Mouse (Mus musculus) megakaryocyte, embryonic 14.5 days (primary cell): ENCODE data around the gene Tmem143. TPM values are rescaled to one million over a fixed set of nuclear protein-coding genes. Genes with fewer than 3 reads are reported as not detected.

Experiments
- H3K27me3 ChIP-seq: replicated peaks from 2 replicates; pipeline ENCODE3; 2012; ENCODE audit warnings: inconsistent platforms
- H3K36me3 ChIP-seq: replicated peaks from 2 replicates; pipeline ENCODE3; 2012; ENCODE audit warnings: low read length, inconsistent platforms, mixed read lengths
- H3K4me1 ChIP-seq: 2 replicates; pipeline ENCODE4 v1.6.1; 2012; ENCODE audit warnings: inconsistent platforms
- H3K4me3 ChIP-seq: replicated peaks from 2 replicates; pipeline ENCODE3; 2012; ENCODE audit warnings: moderate library complexity, mild to moderate bottlenecking, inconsistent platforms
- H3K9me3 ChIP-seq: 2 replicates; pipeline ENCODE4 v1.6.1; 2012; ENCODE audit warnings: inconsistent platforms
- FLI1 ChIP-seq: IDR thresholded peaks from 2 replicates; pipeline ENCODE4 v1.6.1; 2012; ENCODE audit warnings: low read length, inconsistent platforms, mixed read lengths
- GATA1 ChIP-seq: IDR thresholded peaks from 3 replicates; pipeline ENCODE4 v1.6.1; 2012; ENCODE audit warnings: mixed read lengths, low read length, inconsistent platforms, borderline replicate concordance
- polyA plus RNA-seq: library from polyadenylated mRNA; stranded (reverse); fragments of >175 nt; gene quantifications from 2 replicates; pipeline ENCODE4 v1.2.3, GENCODE M21; 2012; ENCODE audit warnings: low replicate concordance; ENCODE audit not compliant: insufficient read depth

The Tmem143 gene
- 19.2 and 32.5 TPM in 2 replicates for polyA plus RNA-seq

GRCm38 (mm10) chr7:45896517-45897257 is at the start of gene Tmem143, which contains the start of gene Syngr4:
TSS of gene Tmem143 (plus strand) at chr7:45896941.
TSS of gene Syngr4 (minus strand) at chr7:45896714.
- Histone ChIP-seq H3K36me3 (peaks cover 14% of the 10 kb centered on the region), H3K4me1 (peaks cover 45% of the 10 kb centered on the region), H3K27me3 (peaks cover 8% of the 10 kb centered on the region), H3K9me3 (0 out of 2 replicates have a peak, but pooled peaks cover 3% of the 10 kb centered on the region), H3K4me3 (peak within 1 kb of the TSS; percentile 94)
- TF ChIP-seq GATA1, result no peak
- TF ChIP-seq FLI1, result peak; percentile 75; the same call in 1 of the 2 replicates

GRCm38 (mm10) chr7:45848447-45849027 is 48.2 kb upstream of the Tmem143 start:
- H3K27me3 ChIP-seq, result peaks cover 70% of the 10 kb centered on the region
- no peak overlapping the region for H3K4me3 ChIP-seq
- peaks cover 11% of the 10 kb centered on the region for H3K4me1 ChIP-seq
- no peak for TF ChIP-seq GATA1
- TF ChIP-seq FLI1, result no peak
- H3K9me3 ChIP-seq, result peaks cover 7% of the 10 kb centered on the region
- H3K36me3 ChIP-seq, result no peaks in the 10 kb centered on the region

DNA sequence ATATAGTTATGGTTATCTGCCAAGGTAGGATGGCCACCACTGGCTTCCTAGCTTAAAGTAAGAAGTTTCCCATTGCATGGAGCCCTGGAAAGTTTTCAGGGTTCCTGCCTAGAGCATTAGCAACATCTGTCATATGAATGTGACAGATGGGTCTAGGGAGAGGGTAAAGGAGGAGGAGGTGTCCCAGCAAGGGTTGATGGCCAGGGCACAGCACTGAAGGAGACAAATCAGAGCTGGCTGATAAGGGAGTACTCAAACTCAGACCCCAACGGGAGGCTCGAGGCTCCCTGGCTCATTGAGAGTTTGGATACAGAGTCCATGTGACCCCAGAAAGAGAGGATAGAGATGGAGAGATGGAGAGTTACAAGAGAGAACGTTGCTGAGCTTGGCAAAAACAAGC is 46.1 kb upstream of the Tmem143 start:
- Histone ChIP-seq H3K27me3 (peaks cover 75% of the 10 kb centered on the region), H3K4me3 (no peak overlapping the region), H3K36me3 (no peaks in the 10 kb centered on the region), H3K4me1 (peaks cover 11% of the 10 kb centered on the region), H3K9me3 (peaks cover 6% of the 10 kb centered on the region; the same call in 1 of the 2 replicates)
- TF ChIP-seq GATA1 (no peak), FLI1 (no peak)

- peaks cover 95% of the 10 kb centered on the region for H3K27me3 ChIP-seq
Measured at GRCm38 (mm10) chr7:45853089-45853488, 43.7 kb upstream of the Tmem143 start.

DNA sequence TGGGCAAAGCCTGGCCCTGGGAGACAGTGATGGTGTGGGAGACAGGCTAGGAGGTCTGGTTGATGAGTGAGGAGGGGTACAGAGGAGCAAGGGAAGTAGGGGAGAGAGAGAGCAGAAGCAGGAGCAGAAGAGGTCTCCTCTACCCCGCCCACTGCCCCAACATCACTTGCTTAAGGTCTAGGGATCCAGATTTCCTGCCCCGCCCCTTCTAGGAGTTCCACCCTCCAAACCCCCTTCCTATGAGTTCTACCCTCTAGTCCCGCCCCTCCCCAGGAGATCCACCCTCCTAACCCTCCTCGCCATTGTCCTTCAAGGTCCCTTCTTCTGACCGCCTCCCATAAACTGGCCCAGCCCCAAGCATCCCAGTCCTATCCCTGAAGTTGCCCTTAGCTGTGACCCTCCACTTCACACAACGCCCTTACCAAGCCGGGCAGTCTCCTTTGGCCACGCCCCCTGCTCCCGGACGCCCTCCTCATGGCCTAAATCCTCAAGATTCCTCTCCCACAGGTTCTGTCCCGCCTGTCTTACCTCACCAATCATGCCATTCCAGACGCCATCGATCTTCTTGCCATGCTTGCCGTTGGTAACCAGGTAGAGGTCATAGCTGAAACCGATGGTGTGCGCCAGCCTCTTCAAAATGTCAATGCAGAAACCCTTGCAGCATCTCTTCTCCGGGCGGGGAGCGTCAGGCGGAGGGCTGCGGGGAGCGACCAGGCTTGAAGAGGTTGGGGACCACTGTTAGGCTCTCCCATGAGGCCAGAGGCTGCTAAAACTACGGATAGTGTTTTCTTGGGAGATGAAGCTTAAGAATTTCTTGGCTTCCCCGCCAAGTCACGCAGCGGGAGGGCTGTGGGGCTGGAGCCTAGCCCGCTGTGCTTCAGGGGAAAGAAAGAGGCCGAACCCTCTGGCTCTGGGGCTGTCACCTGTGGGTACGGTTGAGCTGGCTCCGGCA is 39.5 kb upstream of the Tmem143 start:
- TF ChIP-seq GATA1, result no peak
- Histone ChIP-seq H3K4me3 (peak overlapping the region; percentile 84), H3K36me3 (no peaks in the 10 kb centered on the region), H3K4me1 (peaks cover 36% of the 10 kb centered on the region), H3K9me3 (no peaks in the 10 kb centered on the region; the same call in 1 of the 2 replicates), H3K27me3 (peaks cover 94% of the 10 kb centered on the region)

More at GRCm38 (mm10) chr7:45853089-45853488, 43.7 kb upstream of the Tmem143 start:
- H3K4me1 ChIP-seq, result peaks cover 30% of the 10 kb centered on the region
- TF ChIP-seq GATA1 (no peak), FLI1 (no peak)
- no peaks in the 10 kb centered on the region; the same call in 1 of the 2 replicates for H3K9me3 ChIP-seq
- H3K36me3 ChIP-seq, result no peaks in the 10 kb centered on the region
- no peak overlapping the region for H3K4me3 ChIP-seq

DNA sequence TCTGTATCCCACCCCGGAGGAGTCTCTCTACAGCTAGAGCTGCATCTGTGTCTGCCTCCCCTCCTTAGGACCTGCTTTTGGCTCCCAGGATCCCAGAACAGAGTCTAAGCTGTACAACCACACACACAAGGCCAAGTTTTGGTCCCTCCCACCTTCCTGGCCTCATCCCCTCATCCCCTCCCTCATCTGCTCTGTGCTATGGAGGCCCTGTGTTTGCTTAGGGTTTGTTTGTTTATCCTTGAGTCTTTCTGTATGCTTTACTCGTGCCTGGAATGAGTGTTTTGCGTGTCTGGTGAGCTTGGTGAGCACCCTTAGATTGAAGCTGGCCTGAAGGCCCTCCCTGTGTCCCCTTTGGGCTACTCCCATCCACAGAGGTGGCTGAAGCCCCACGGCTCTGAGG is 37.7 kb upstream of the Tmem143 start:
- Histone ChIP-seq H3K4me1 (peaks cover 51% of the 10 kb centered on the region), H3K4me3 (no peak overlapping the region), H3K36me3 (no peaks in the 10 kb centered on the region), H3K27me3 (peaks cover 87% of the 10 kb centered on the region), H3K9me3 (no peaks in the 10 kb centered on the region; the same call in 1 of the 2 replicates)
- TF ChIP-seq FLI1 (no peak), GATA1 (no peak)

DNA sequence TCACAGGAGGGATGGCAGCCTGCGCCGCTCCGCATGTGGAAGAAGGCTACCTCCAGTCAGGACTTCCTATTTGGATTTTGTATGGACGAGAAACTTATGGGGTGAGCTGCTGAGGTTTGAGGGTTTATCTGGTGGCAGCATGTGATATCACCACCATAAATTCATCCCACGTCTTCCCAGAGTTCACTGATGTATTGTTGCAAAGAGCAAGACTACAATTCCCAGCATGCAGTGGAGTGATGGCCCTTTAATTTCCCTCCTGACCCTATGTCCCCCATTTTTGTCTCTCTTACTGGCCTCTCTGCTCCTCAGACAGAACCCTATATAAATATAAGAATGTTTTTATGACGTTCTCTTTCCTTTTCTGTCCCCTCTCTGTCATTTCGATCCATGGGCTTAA is 33.9 kb upstream of the Tmem143 start:
- H3K27me3 ChIP-seq, result peaks cover 86% of the 10 kb centered on the region
- H3K9me3 ChIP-seq, result no peaks in the 10 kb centered on the region
- H3K36me3 ChIP-seq, result no peaks in the 10 kb centered on the region
- TF ChIP-seq FLI1 (no peak), GATA1 (no peak)
- peaks cover 62% of the 10 kb centered on the region for H3K4me1 ChIP-seq
- no peak overlapping the region for H3K4me3 ChIP-seq

DNA sequence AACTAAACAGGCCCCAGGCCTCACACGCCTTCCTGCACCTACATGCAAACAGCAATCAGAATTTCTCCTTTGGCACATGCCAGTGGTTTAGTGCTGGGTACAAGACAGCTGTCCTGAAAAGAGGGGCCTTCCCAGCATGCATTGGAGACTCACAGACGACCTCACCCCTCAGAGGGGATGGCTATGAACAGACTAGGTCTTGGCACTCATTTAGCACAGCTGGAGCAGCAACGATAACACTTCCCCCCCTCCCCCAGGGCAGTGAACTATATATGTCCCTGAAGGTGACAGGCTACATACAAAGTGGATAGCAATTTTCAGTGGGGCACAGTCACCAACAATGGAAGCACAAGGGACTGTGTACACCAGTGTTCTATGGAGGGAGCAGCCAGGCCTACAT is 32.3 kb upstream of the Tmem143 start:
- H3K36me3 ChIP-seq, result no peaks in the 10 kb centered on the region
- H3K27me3 ChIP-seq, result peaks cover 86% of the 10 kb centered on the region
- no peak for TF ChIP-seq FLI1
- no peak for TF ChIP-seq GATA1
- no peak overlapping the region for H3K4me3 ChIP-seq
- no peaks in the 10 kb centered on the region for H3K9me3 ChIP-seq
- peaks cover 72% of the 10 kb centered on the region for H3K4me1 ChIP-seq

DNA sequence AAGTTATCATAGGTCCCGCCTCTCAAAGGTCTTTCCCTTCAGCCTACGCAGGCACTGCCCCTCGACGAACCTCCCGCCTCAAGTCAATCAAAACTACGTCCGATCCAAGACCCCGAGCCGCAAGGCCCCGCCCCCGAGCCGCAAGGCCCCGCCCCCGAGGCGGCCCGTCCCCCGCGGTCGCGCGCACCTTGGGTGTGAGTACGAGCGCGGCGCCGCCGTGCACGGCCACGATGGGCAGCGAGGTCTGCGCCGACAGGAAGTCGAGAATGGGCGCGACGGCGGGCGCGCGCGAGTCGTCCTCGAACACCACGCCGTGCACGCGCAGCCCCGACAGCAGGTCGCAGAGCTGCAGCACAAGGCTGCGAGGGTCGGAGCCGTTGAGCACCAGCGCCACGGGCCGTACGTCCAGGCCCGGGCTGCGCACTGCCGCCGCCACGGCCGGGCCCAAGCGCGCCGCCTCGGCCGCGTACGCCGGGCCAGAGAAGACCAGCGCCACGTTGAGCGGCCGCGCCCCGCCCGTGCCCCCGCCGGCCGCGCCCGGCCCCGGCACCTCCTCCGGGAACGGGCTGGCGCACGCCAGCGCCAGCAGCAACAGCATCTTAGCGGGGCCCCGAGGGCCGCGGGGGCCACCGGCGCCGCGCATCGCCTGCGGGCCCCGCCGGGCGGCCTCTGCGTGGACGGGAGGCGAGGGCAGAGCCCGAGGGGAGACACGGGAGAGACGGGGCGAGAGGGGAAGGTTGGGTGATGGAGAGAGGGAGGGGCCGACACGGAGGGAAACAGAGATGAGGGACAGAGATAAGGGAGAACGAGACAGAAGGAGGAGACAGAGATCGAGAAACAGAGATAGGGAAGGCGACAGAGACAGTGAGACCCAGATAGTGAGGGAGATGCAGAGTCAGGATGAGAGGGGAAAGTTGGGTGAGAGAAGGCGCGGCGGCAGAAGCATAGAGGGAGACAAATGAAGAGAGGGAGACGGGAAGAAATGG is 30.5 kb upstream of the Tmem143 start:
- peaks cover 88% of the 10 kb centered on the region for H3K27me3 ChIP-seq
- H3K9me3 ChIP-seq, result no peaks in the 10 kb centered on the region
- H3K4me3 ChIP-seq, result peak overlapping the region; percentile 95
- TF ChIP-seq GATA1, result no peak
- TF ChIP-seq FLI1, result no peak
- H3K4me1 ChIP-seq, result peaks cover 83% of the 10 kb centered on the region
- H3K36me3 ChIP-seq, result no peaks in the 10 kb centered on the region
